Mouse (Mus musculus): ENCODE measurements around the gene Capzb. TPM values are rescaled to one million over a fixed set of nuclear protein-coding genes. Genes with fewer than 3 reads are reported as not detected.

Gene Capzb
- polyA plus RNA-seq, 1 experiment from 2014 or later = 335 TPM

DNA sequence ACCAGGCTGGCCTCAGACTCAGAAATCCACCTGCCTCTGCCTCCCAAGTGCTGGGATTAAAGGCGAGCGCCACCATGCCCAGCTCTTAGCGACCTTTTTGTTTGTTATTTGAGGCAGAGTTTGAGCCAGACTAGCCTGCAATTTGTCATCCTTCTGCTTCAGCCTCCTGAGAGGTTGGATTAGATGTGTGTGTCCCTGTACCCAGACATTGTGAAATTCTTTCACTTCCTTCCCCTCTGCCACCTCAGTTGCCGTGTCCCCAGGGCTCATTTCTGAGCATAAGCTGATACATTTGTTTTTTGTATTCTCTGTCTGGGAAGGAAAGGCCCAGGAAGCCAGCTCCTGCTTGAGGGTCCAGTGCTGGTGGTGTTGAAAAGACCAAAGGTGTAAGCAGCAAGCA, 148.1 kb downstream of the Capzb start:
- Histone ChIP-seq H3K4me1 (no peaks in the 10 kb centered on the region), H3K9me3 (replicated peaks) (no peaks in the 10 kb centered on the region), H3K27ac (no peak overlapping the region), H3K27me3 (peaks cover 19% of the 10 kb centered on the region), H3K36me3 (peaks cover 6% of the 10 kb centered on the region), H3K9ac (no peak overlapping the region), H3K4me3 (no peak overlapping the region), H3K4me2 (replicated peaks) (no peak overlapping the region)
- ATAC-seq (ENCODE audit: low FRiP score) = no peak
- WGBS = 87% methylated on average over 4 of the region's 4 CpGs

Small RNAs within 50 kb of the gene (microRNA-seq; reads per million reads assigned to microRNA genes)
- gene Gm24245 (4.1 reads per million, percentile 7 among the genes with 10 or more reads in this experiment), gene Gm25732 (not detected)

Other genes with a start within 250 kb of the Capzb start
- not detected in 2 replicates for gene Rnf186, start 225.8 kb upstream of the Capzb start, polyA plus RNA-seq (2016; fragmentation: Nextera tagmentation; extraction: Ambion mirVana)
- 1.1 and 1.4 TPM in 2 replicates for gene Tmco4, start 220.0 kb upstream of the Capzb start, polyA plus RNA-seq (2016; fragmentation: Nextera tagmentation; extraction: Ambion mirVana)
- 0.20 TPM in 1 of 2 replicates, not detected in the other for gene Htr6, start 117.3 kb upstream of the Capzb start, polyA plus RNA-seq (2016; fragmentation: Nextera tagmentation; extraction: Ambion mirVana)
- gene Nbl1, start 99.9 kb upstream of the Capzb start, polyA plus RNA-seq (2016; fragmentation: Nextera tagmentation; extraction: Ambion mirVana) = 54.8 and 56.1 TPM in 2 replicates
- 376 and 407 TPM in 2 replicates for gene Minos1, start 61.8 kb upstream of the Capzb start, polyA plus RNA-seq (2016; fragmentation: Nextera tagmentation; extraction: Ambion mirVana)
- 14.4 and 14.8 TPM in 2 replicates for gene Pqlc2, start 117.8 kb downstream of the Capzb start, polyA plus RNA-seq (2016; fragmentation: Nextera tagmentation; extraction: Ambion mirVana)
- 70.0 and 76.2 TPM in 2 replicates for gene Akr7a5, start 117.8 kb downstream of the Capzb start, polyA plus RNA-seq (2016; fragmentation: Nextera tagmentation; extraction: Ambion mirVana)
- gene Mrto4, start 159.7 kb downstream of the Capzb start, polyA plus RNA-seq (2016; fragmentation: Nextera tagmentation; extraction: Ambion mirVana) = 89.2 and 91.4 TPM in 2 replicates
- 42.5 and 43.6 TPM in 2 replicates for gene Emc1, start 159.7 kb downstream of the Capzb start, polyA plus RNA-seq (2016; fragmentation: Nextera tagmentation; extraction: Ambion mirVana)
- 79.7 and 80.1 TPM in 2 replicates for gene Ubr4, start 159.7 kb downstream of the Capzb start, polyA plus RNA-seq (2016; fragmentation: Nextera tagmentation; extraction: Ambion mirVana)